Mouse (Mus musculus) hindbrain, embryonic 14.5 days (tissue): ENCODE measurements at regions not wholly inside any gene's neighbourhood (a gene's known extent, or its start where the extent isn't known, plus 50 kb on each side); places are given as distances from the start of the nearest gene placed in this dataset.

Experiments used
- ATAC-seq: fragments of 200-750 bp; cut with Nextera tagmentation; 2 replicates; pipeline ENCODE4 v1.8.0; 2017; ENCODE audit warnings: moderate number of reproducible peaks, mild to moderate bottlenecking, moderate TSS enrichment, moderate library complexity; ENCODE audit not compliant: low FRiP score
- DNase-seq: peaks from one replicate; pipeline ENCODE4 v3.0.0-alpha.2; 2015; ENCODE audit warnings: low spot score
- H3K27ac ChIP-seq: fragments of 300-500 bp; sonication (generic); 2 replicates; pipeline ENCODE4 v1.5.1; 2014; ENCODE audit warnings: mild to moderate bottlenecking, moderate library complexity
- H3K27me3 ChIP-seq: fragments of 300-500 bp; sonication (generic); 2 replicates; pipeline ENCODE4 v1.6.1; 2014; ENCODE audit warnings: mild to moderate bottlenecking, low read length, mixed read lengths; ENCODE audit not compliant: control insufficient read depth, insufficient read depth
- H3K36me3 ChIP-seq: fragments of 300-500 bp; sonication (generic); replicated peaks from 2 replicates; pipeline ENCODE4 v1.6.1; 2014; ENCODE audit not compliant: control insufficient read depth, insufficient read depth
- H3K4me1 ChIP-seq: fragments of 300-500 bp; sonication (generic); replicated peaks from 2 replicates; pipeline ENCODE4 v1.6.1; 2014; ENCODE audit warnings: antibody characterized with exemption, low read length, mixed read lengths; ENCODE audit not compliant: control insufficient read depth, insufficient read depth
- H3K4me2 ChIP-seq: fragments of 300-500 bp; sonication (generic); replicated peaks from 2 replicates; pipeline ENCODE4 v1.6.1; 2014; ENCODE audit warnings: mild to moderate bottlenecking, moderate library complexity
- H3K4me3 ChIP-seq: fragments of 300-500 bp; sonication (generic); replicated peaks from 2 replicates; pipeline ENCODE4 v1.5.1; 2014; ENCODE audit warnings: mild to moderate bottlenecking, low read length
- H3K9ac ChIP-seq: fragments of 300-500 bp; sonication (generic); 2 replicates; pipeline ENCODE4 v1.6.1; 2014
- H3K9me3 ChIP-seq: fragments of 300-500 bp; sonication (generic); 2 replicates; pipeline ENCODE4 v1.6.1; 2016; ENCODE audit warnings: low read length; ENCODE audit not compliant: control insufficient read depth
- WGBS: fragments of 180-500 bp; shearing (Covaris S2); extraction: QIAGEN DNeasy Blood & Tissue Kit; methylation state at CpG from one replicate; pipeline ENCODE4 v1.1.7; 2014; 5-methylcytosine and 5-hydroxymethylcytosine counted together

DNA sequence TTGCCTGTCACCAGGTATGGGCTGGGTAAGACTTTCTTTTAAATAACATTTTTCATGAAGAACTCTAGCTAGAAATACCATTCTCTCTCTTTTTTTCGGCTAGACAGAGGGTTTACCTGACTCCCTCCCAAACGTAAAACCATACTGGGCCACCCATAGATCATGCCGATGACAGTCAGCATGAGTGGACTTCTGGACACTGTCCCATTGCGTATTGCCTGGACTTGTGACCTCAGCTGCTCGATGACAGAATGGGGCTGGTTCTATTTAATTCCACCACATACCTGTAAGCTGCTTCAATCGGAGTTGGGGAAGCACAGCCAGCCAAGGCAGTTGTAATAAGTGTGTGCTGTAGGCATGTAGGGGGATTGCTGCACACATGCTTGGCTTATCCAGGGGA, 268.8 kb upstream of the Pcsk5 start:
- 86% methylated on average over 6 of the region's 6 CpGs for WGBS
- H3K4me2 ChIP-seq = no peak overlapping the region
- no peak for ATAC-seq

DNA sequence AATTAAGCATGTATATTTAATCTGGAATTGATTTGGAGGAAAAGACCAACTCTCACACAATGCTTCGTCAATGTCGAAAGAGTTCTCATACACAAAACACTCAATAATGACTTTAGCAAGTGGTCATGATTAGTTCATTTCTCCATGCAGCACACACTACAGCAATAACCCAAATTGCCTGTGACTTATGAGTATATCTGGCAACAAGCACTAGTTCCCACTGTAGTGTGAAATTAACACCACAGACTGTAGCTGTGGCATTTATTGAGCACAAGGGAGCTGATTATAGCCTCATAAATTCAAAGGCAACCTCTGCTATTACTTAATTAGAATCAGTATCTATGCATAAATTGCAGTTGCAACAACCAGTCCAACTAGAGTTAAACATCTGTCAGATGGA, 267.2 kb upstream of the Pcsk5 start:
- Histone ChIP-seq H3K9me3 (no peaks in the 10 kb centered on the region), H3K27ac (no peak overlapping the region), H3K4me3 (no peak overlapping the region), H3K9ac (no peak overlapping the region), H3K27me3 (no peaks in the 10 kb centered on the region), H3K4me1 (no peaks in the 10 kb centered on the region), H3K4me2 (no peak overlapping the region), H3K36me3 (no peaks in the 10 kb centered on the region)
- 83% methylated on average over 2 of the region's 2 CpGs for WGBS
- peak; percentile 74; the same call in 1 of the 2 replicates for ATAC-seq
- peak; percentile 34 for DNase-seq

More for the DNA sequence above, 268.8 kb upstream of the Pcsk5 start:
- no peak overlapping the region for H3K27ac ChIP-seq
- H3K9ac ChIP-seq = no peak overlapping the region
- DNase-seq = no peak
- no peaks in the 10 kb centered on the region for H3K27me3 ChIP-seq
- no peaks in the 10 kb centered on the region for H3K36me3 ChIP-seq
- no peak overlapping the region for H3K4me3 ChIP-seq
- no peaks in the 10 kb centered on the region for H3K9me3 ChIP-seq
- no peaks in the 10 kb centered on the region for H3K4me1 ChIP-seq

DNA sequence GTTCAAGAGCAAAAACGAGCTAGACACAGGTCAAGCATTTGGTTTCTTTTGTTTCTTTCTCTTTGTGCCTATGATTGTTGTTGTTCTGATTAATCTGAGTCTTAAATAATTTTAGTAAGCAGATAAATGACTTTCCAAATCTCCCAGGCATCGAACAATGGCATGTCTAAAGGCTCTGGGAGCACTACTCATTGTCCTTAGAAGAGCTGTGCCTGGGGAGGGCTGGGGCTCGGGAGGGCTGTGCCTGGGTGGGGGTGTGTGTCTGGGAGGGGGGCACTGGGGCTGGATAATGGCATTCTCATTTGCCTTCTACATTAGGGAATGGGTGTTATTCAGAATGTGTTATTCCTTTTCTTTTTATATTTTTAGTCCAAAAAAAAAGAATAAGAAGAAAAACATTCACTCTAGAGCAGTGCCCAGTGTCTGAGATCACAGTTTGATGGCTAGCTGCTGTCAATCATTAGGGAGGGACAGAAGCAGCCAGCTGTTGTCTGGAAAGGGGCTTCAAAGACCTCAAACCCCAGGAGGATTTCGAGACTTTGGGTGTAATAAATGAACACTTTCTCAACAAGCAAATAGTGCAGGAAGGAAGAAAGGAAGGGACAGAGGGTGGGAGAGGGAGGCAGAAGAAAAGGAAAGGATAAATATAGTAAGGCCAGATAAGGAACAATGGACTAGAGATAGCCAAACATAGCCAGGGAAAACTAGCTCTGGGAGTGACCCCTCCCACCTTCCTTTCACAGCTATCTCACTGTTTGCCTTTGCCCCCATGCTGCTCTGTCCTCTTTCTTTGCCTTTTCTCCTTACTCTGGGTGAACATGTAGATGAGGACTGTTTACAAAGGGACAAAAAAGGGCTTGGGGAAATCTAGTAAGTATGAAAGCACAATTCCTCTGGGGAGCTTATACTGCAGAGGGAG, 264.2 kb upstream of the Pcsk5 start:
- Histone ChIP-seq H3K9ac (no peak overlapping the region), H3K9me3 (no peaks in the 10 kb centered on the region), H3K4me2 (no peak overlapping the region), H3K4me3 (no peak overlapping the region), H3K4me1 (no peaks in the 10 kb centered on the region), H3K27ac (0 out of 2 replicates have a peak overlapping the region, but pooled peaks have one; percentile 8), H3K27me3 (no peaks in the 10 kb centered on the region), H3K36me3 (no peaks in the 10 kb centered on the region)
- 12% methylated on average over 4 of the region's 4 CpGs for WGBS
- DNase-seq (no peak), ATAC-seq (no peak)

DNA sequence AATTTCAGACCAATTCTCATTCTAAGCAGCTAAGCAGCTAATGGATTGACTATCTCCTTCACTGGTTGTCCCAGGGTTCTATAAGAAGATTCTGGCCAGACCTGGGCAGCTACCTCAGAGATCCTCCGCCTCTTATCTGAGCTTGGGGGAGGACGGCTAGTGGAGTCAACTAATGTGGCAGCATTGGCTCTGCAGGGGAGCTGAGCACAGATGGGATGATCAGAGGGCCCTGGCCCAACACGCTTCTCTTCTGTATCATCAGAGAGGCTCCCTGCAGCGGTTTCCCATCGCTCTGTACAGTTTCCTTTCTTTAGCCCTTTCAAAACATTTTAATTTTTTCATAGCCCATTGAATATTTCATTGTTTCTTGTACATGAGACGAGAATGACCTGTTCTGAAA, 245.9 kb upstream of the Pcsk5 start:
- 77% methylated on average over 6 of the region's 6 CpGs for WGBS
- H3K9ac ChIP-seq = no peak overlapping the region

DNA sequence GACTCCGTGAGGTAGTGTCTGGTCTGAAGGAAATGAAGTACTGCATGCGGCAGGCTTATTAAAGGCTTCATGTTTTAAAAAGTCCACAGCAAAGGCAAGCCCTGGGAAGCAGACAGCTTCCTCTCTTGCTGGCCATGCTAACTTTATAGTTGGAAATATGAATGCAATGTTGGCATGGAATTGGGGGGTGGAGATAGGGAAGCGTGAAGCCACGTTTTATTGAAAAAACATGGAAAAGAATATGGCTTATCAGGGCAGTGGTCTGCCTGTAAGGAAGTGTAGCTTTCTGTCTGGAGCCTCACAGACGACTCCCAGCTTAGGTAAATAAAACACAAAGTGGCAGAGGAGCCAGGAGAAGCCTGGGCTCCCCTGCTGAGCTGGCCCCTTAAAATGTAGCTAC, 231.5 kb upstream of the Pcsk5 start:
- Histone ChIP-seq H3K9ac (no peak overlapping the region), H3K4me2 (no peak overlapping the region), H3K27me3 (no peaks in the 10 kb centered on the region), H3K9me3 (no peaks in the 10 kb centered on the region), H3K4me3 (no peak overlapping the region), H3K27ac (no peak overlapping the region), H3K36me3 (no peaks in the 10 kb centered on the region), H3K4me1 (no peaks in the 10 kb centered on the region)
- DNase-seq (no peak), ATAC-seq (no peak)
- 68% methylated on average over 5 of the region's 5 CpGs for WGBS

More for the DNA sequence above, 245.9 kb upstream of the Pcsk5 start:
- Histone ChIP-seq H3K9me3 (no peaks in the 10 kb centered on the region), H3K36me3 (no peaks in the 10 kb centered on the region), H3K4me1 (no peaks in the 10 kb centered on the region), H3K27ac (no peak overlapping the region), H3K4me2 (no peak overlapping the region), H3K27me3 (no peaks in the 10 kb centered on the region), H3K4me3 (no peak overlapping the region)
- no peak for DNase-seq
- no peak for ATAC-seq

DNA sequence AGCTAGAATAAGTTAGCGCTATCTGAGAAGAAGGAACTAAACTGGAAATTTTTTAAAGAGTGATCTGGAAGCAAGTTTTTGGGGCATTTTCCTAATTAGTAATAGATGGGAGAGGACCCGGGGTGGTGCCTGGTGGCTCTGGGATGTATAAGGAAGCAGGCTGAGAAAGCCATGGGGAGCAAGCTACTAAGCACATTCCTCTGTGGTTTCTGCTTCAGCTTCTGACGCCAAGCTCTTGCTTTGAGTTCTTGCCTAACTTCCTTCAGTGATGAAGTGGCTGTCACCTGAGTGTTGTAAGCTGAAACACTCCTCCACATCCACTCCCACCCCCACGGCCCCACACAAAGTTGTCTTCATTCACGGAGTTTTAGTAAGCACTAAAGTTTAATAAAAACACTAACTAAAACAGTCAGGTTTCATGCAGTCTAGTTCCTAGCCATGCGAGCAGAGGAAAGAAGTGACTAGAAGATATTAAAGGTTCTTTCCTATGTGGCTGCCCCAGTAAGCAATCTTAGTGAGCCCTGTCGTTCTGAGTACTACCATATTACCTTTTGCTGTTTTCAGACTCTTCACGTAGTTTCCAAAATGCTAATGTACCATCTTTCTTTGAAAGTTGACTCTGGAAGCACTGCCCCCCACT, 230.5 kb upstream of the Pcsk5 start:
- Histone ChIP-seq H3K9me3 (no peaks in the 10 kb centered on the region), H3K27ac (no peak overlapping the region), H3K4me1 (no peaks in the 10 kb centered on the region), H3K4me3 (no peak overlapping the region), H3K9ac (no peak overlapping the region), H3K4me2 (no peak overlapping the region), H3K36me3 (no peaks in the 10 kb centered on the region), H3K27me3 (no peaks in the 10 kb centered on the region)
- DNase-seq (no peak), ATAC-seq (no peak)
- WGBS = 88% methylated on average over 8 of the region's 8 CpGs

DNA sequence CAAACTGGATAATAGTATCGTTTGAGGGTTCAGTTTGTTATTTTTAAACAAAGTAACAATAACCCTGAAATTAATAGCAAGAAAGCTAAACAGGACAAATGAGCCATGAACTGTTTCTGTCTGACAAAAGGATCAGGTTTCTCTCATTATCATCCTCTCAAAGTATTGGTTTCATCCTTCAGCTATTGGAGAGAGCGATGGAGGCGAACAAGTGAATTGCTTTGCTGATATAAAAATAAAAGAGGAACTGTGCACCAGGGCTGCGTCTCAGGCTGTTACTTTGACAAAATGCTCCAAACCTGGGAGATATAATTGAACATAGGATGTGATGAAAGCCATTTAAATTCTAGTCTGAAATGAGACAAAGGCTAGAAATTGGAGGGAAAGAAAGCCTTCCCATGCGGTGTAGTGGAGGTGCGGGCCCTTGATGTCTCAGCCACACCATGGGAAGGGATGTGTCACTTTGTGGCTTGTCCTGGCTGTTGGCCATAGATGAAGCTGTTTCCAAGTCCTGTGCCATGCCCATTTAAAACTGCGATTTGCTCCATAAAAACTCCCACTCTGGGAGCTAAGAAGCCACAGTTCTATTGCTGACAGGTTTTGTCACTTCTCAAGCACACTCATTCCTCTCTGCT, 219.9 kb upstream of the Pcsk5 start:
- H3K4me3 ChIP-seq = no peak overlapping the region
- no peak for DNase-seq
- H3K27ac ChIP-seq = no peak overlapping the region
- H3K4me2 ChIP-seq = no peak overlapping the region
- no peak for ATAC-seq
- 58% methylated on average over 7 of the region's 7 CpGs for WGBS
- H3K4me1 ChIP-seq = no peaks in the 10 kb centered on the region
- no peaks in the 10 kb centered on the region for H3K36me3 ChIP-seq
- no peak overlapping the region for H3K9ac ChIP-seq
- no peaks in the 10 kb centered on the region for H3K9me3 ChIP-seq
- no peaks in the 10 kb centered on the region for H3K27me3 ChIP-seq

DNA sequence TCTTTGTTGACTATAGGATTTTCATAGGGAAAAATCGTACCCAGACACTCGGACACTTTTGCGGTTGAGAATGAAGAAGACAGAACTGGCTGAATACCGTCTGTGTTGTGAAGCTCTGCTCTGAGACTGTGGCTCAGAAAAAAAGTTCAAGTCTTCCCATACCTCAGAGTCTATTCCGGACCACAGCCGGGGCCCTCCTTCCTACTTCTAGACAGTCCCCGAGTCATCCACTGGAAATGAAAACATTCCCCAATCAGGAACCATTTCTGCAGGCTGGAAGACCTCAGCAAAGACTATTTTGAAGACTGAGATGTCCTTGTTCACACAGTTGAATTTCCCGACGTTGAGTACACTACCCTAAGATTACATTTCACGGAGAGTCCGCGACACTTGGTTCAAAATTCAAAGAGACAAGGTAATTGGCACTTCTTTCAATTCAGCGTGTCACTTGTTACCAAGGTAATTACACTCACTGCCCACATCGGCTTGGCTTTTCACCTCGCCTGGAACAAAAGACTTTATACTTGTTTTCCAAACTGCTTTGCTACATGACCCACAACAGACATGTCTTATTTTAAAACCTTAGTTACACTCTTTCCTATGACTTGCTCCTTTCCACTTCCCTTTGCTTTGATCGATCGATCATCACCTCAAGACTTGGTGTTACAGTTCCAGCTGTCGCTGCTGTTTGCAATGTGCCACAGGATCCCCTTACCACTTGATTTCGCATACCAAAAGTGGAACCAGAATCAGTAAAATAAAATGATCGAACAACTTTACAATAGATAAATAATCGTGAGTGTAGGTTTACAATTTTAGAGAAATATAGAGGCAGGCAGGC, 219.2 kb upstream of the Pcsk5 start:
- H3K27ac ChIP-seq = no peak overlapping the region
- no peaks in the 10 kb centered on the region for H3K4me1 ChIP-seq
- H3K4me2 ChIP-seq = no peak overlapping the region
- 59% methylated on average over 21 of the region's 21 CpGs for WGBS
- H3K4me3 ChIP-seq = no peak overlapping the region
- no peak for DNase-seq
- H3K9me3 ChIP-seq = no peaks in the 10 kb centered on the region
- ATAC-seq = no peak
- no peak overlapping the region for H3K9ac ChIP-seq
- no peaks in the 10 kb centered on the region for H3K36me3 ChIP-seq
- no peaks in the 10 kb centered on the region for H3K27me3 ChIP-seq

DNA sequence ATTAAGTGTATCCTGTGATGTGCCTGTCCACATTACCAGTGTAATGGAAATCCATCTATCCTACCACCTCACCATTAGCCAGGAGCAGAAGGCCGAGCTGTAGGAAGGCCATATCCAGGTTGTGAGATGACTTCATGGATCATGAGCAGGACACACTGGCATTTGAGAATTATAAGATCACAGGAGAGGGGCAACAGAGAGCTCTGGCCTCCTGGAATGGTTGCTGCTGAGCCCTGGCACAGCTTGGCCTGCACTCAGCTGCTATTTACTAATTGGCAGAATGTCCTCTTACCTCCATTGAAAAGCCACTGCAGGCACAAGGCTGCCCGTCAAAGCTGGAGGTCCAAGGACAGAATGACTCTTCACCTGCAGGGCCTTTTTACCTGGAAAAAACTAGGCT, 212.9 kb upstream of the Pcsk5 start:
- no peak for DNase-seq
- H3K27ac ChIP-seq = no peak overlapping the region
- WGBS = 84% methylated on average over 2 of the region's 2 CpGs
- no peak overlapping the region for H3K9ac ChIP-seq
- no peak overlapping the region for H3K4me2 ChIP-seq
- H3K4me1 ChIP-seq = no peaks in the 10 kb centered on the region
- no peak overlapping the region for H3K4me3 ChIP-seq
- H3K9me3 ChIP-seq = no peaks in the 10 kb centered on the region
- ATAC-seq = no peak
- H3K36me3 ChIP-seq = no peaks in the 10 kb centered on the region
- no peaks in the 10 kb centered on the region for H3K27me3 ChIP-seq
